In the genomic region with DNA sequence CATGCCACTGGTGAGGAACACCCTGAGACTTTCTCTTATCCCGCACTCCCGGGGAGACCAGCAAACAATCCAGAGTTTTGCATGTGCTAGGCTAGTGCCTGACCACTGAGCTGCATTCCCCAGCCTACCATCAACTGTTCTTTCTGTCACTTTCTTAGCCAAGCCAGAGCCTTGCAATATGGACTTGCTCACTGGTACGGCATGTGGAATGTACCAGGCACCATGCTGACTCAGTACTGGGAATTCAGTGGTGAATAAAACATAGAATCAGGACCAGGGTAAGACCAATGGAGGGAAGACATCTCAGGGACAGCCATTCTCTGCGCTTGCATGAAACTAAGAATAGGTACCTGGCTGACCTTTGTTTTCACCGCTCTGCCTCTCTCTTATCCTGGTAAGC, we compare ENCODE assay signal across 25 mouse cellular contexts. TPM values are rescaled to one million over a fixed set of nuclear protein-coding genes. Genes with fewer than 3 reads are reported as not detected.
"Had no signal": no experiment of that assay in that cellular context is flagged by ENCODE, and none has a peak within 500 bp of the region (broad histone marks: within the 10 kb centered on the region; RNA-seq: fewer than 3 reads in every experiment).

No protein-coding gene starts in this region.

- DNase-seq: liver, postnatal 0 days; lung, adult 2 months; lung, postnatal 10 days; lung, postnatal 36 days; retina, postnatal 1 day; right cerebral cortex, adult 18-20 months; right cerebral cortex, postnatal 25 days; right cerebral cortex, postnatal 4 days; spleen, adult 18-20 months; thymus, adult 18-20 months; thymus, postnatal 14 days; thymus, postnatal 36 days had no signal

- H3K9ac ChIP-seq: liver, embryonic 15.5 days; liver, postnatal 0 days; lung, embryonic 15.5 days; midbrain, embryonic 13.5 days; midbrain, embryonic 15.5 days; neural tube, embryonic 12.5 days had no signal

- H3K4me1 ChIP-seq: liver, embryonic 15.5 days; megakaryocyte, embryonic 14.5 days; neural tube, embryonic 12.5 days had no signal

- H3K36me3 ChIP-seq: liver, embryonic 15.5 days; lung, embryonic 15.5 days; midbrain, embryonic 13.5 days; midbrain, embryonic 15.5 days; neural tube, embryonic 12.5 days had no signal

- H3K4me3 ChIP-seq: liver, embryonic 15.5 days; lung, embryonic 15.5 days; megakaryocyte, embryonic 14.5 days; midbrain, embryonic 13.5 days; midbrain, embryonic 15.5 days; neural tube, embryonic 12.5 days had no signal

- ATAC-seq: liver, postnatal 0 days; midbrain, embryonic 13.5 days; midbrain, embryonic 15.5 days had no signal

- H3K27me3 ChIP-seq: liver, embryonic 15.5 days; lung, embryonic 15.5 days; midbrain, embryonic 13.5 days; midbrain, embryonic 15.5 days; neural tube, embryonic 12.5 days had no signal

- H3K27ac ChIP-seq: liver, embryonic 15.5 days; lung, embryonic 15.5 days; macrophage; midbrain, embryonic 13.5 days; midbrain, embryonic 15.5 days; neural tube, embryonic 12.5 days had no signal

- H3K9me3 ChIP-seq: liver, embryonic 15.5 days; lung, embryonic 15.5 days; megakaryocyte, embryonic 14.5 days; midbrain, embryonic 13.5 days; midbrain, embryonic 15.5 days; neural tube, embryonic 12.5 days had no signal

- H3K4me2 ChIP-seq: liver, embryonic 15.5 days; lung, embryonic 15.5 days; midbrain, embryonic 11.5 days; midbrain, embryonic 13.5 days; midbrain, embryonic 15.5 days; neural tube, embryonic 12.5 days had no signal

RNA-seq across cellular contexts. Expression of a gene that starts 35.2 kb away (rescaled TPM):
- total RNA-seq: monocyte, adult 5-6 weeks had no signal
- polyA plus RNA-seq: liver, postnatal 0 days; macrophage had no signal

RNA-seq across cellular contexts. Expression of a gene that starts 35.6 kb away (rescaled TPM):
- total RNA-seq: midbrain, postnatal 0 days had no signal
- polyA plus RNA-seq: lung, adult 2 months; midbrain, embryonic 15.5 days; midbrain, postnatal 0 days; neural tube, embryonic 12.5 days; neural tube, embryonic 14.5 days; small intestine, adult 2 months; stomach, embryonic 14.5 days had no signal
